Mouse (Mus musculus) cerebellum, adult 11 months (tissue): ENCODE data around the gene Olfr523.
"Not testable (repeated sequence)": the region's sequence is repeated elsewhere in the genome, so short reads cannot be mapped to it uniquely, and the experiment has no call there.

Source experiments
- DNase-seq: peaks from one replicate; pipeline ENCODE4 v3.0.0; 2022

Olfr523 gene

GRCm38 (mm10) chr7:140172936-140173335 is at the start of gene Olfr523:
Gene Olfr523, plus strand, starts transcription at chr7:140173217.
- peak; percentile 43 for DNase-seq

GRCm38 (mm10) chr7:140124382-140124781 is 48.6 kb upstream of the Olfr523 start:
- DNase-seq, result no peak

GRCm38 (mm10) chr7:140125278-140126021 is 47.6 kb upstream of the Olfr523 start:
- DNase-seq, result peak; percentile 92

GRCm38 (mm10) chr7:140126022-140126350 is 47.0 kb upstream of the Olfr523 start:
- no peak for DNase-seq

- no peak for DNase-seq
These were observed 46.1 kb upstream of the Olfr523 start for GRCm38 (mm10) chr7:140126934-140127333.

- no peak for DNase-seq
These were observed 45.1 kb upstream of the Olfr523 start for GRCm38 (mm10) chr7:140127911-140128310.

GRCm38 (mm10) chr7:140132184-140132583 is 40.8 kb upstream of the Olfr523 start:
- not testable (repeated sequence) for DNase-seq

GRCm38 (mm10) chr7:140134033-140134432 is 39.0 kb upstream of the Olfr523 start:
- not testable (repeated sequence) for DNase-seq

- no peak for DNase-seq
These were observed 37.8 kb upstream of the Olfr523 start for GRCm38 (mm10) chr7:140135106-140135770.

- peak; percentile 97 for DNase-seq
These were observed 35.6 kb upstream of the Olfr523 start, which contains the start of gene Mtg1 for GRCm38 (mm10) chr7:140137135-140138020. Gene Mtg1, plus strand, starts transcription at chr7:140137564.

GRCm38 (mm10) chr7:140138021-140138310 is 35.1 kb upstream of the Olfr523 start:
- DNase-seq, result no peak

- DNase-seq, result peak; percentile 65
These were observed 31.7 kb upstream of the Olfr523 start for GRCm38 (mm10) chr7:140141350-140141749.

- no peak for DNase-seq
These were observed 28.5 kb upstream of the Olfr523 start for GRCm38 (mm10) chr7:140144550-140144949.

- peak; percentile 61 for DNase-seq
These were observed 19.6 kb upstream of the Olfr523 start for GRCm38 (mm10) chr7:140153383-140153782.

GRCm38 (mm10) chr7:140153829-140154217 is 19.2 kb upstream of the Olfr523 start:
- no peak for DNase-seq

- peak; percentile 64 for DNase-seq
These were observed 18.6 kb upstream of the Olfr523 start, which contains the start of gene Sprn for GRCm38 (mm10) chr7:140154218-140154927. Gene Sprn, minus strand, starts transcription at chr7:140154877.

- DNase-seq, result no peak
These were observed 12.7 kb upstream of the Olfr523 start for GRCm38 (mm10) chr7:140160363-140160762.

GRCm38 (mm10) chr7:140164664-140165063 is 8.4 kb upstream of the Olfr523 start, which contains the start of gene Olfr522:
Gene Olfr522, minus strand, starts transcription at chr7:140164764.
- no peak for DNase-seq

GRCm38 (mm10) chr7:140167950-140168349 is 5.1 kb upstream of the Olfr523 start:
- DNase-seq, result no peak

- DNase-seq, result no peak
These were observed 3.6 kb upstream of the Olfr523 start for GRCm38 (mm10) chr7:140169386-140169785.

- DNase-seq, result no peak
These were observed 2.2 kb upstream of the Olfr523 start for GRCm38 (mm10) chr7:140170863-140171262.

- no peak for DNase-seq
These were observed 6.2 kb downstream of the Olfr523 start for GRCm38 (mm10) chr7:140179176-140179575.

GRCm38 (mm10) chr7:140180692-140181091 is 7.7 kb downstream of the Olfr523 start:
- no peak for DNase-seq
